In the genomic region with DNA sequence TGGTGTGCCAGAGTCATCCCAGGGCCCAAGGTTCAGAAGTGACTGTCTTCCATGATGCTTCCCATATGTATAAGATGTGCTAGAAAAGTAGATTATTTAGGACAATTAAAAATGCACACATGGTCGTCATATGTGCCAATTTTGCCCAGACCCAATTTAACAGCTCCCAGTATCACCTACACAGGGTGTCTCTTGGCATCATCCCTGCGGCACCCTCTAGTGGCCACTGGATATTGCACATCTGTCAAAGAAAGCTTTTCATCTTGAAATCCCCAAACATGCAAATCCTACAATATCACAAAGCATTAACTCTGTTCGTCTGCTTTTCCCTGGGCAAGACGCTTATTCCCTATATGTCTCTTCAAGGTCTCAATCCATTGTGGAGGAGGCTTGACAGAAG, we compare ENCODE assay signal across 9 mouse cellular contexts.
DNase-seq lines count a peak whose midpoint lies in the region; ATAC-seq lines count a peak whose summit lies in the region.
"Had no signal": no experiment of that assay in that cellular context is flagged by ENCODE, and none has a peak within 500 bp of the region (broad histone marks: within the 10 kb centered on the region; RNA-seq: fewer than 3 reads in every experiment).

No protein-coding gene starts in this region.

- H3K9me3 ChIP-seq in kidney, embryonic 15.5 days (replicated peaks) = no peaks in the 10 kb centered on the region
- H3K9me3 ChIP-seq: liver, embryonic 13.5 days had no signal

- no peak overlapping the region for H3K4me3 ChIP-seq in kidney, embryonic 15.5 days (replicated peaks)
- H3K4me3 ChIP-seq: liver, embryonic 13.5 days had no signal

- no peak overlapping the region for H3K9ac ChIP-seq in kidney, embryonic 15.5 days
- H3K9ac ChIP-seq: liver, embryonic 13.5 days had no signal

- peak; percentile 70 for DNase-seq in kidney, adult 18-20 months
- DNase-seq in NIH3T3 (ENCODE audit: low read depth) = peak; percentile 52
- DNase-seq in cerebellum, adult 9-10 months = peak; percentile 27
- DNase-seq in heart, postnatal 10 days = peak; percentile 22 to 54
- peak; percentile 64 to 65 for DNase-seq in left cerebral cortex, postnatal 25 days (ENCODE audit: low spot score in 2 of 2)
- peak; percentile 66 for DNase-seq in right cerebral cortex, adult 18-20 months
- no peak for DNase-seq in urinary bladder, adult 18-20 months (ENCODE audit: low spot score in 2 of 2)
- DNase-seq: liver, embryonic 13.5 days had no signal

- intact Hi-C loops in heart, postnatal 10 days (cut with DNase I) = loop anchor here (10.0 kb wide), 3 partner anchors 148 to 302 kb away; no protein-coding TSS in a partner anchor
- intact Hi-C loops in left cerebral cortex, postnatal 25 days (cut with DNase I) = loop anchor here (10.0 kb wide), 3 partner anchors 138 to 302 kb away; a partner anchor contains a TSS

- no peak overlapping the region for H3K4me2 ChIP-seq in kidney, embryonic 15.5 days
- H3K4me2 ChIP-seq: liver, embryonic 13.5 days had no signal

- no peak for ATAC-seq in kidney, embryonic 15.5 days (replicated peaks; ENCODE audit: low FRiP score)

- H3K36me3 ChIP-seq in kidney, embryonic 15.5 days = no peaks in the 10 kb centered on the region
- H3K36me3 ChIP-seq: liver, embryonic 13.5 days had no signal

- no peak overlapping the region for H3K27ac ChIP-seq in kidney, embryonic 15.5 days
- H3K27ac ChIP-seq: liver, embryonic 13.5 days had no signal

- no peaks in the 10 kb centered on the region for H3K27me3 ChIP-seq in kidney, embryonic 15.5 days
- H3K27me3 ChIP-seq: liver, embryonic 13.5 days had no signal

- peaks cover 8% of the 10 kb centered on the region; the same call in 1 of the 2 replicates for H3K4me1 ChIP-seq in kidney, embryonic 15.5 days
- H3K4me1 ChIP-seq: liver, embryonic 13.5 days had no signal

- 45% methylated on average over 4 of the region's 4 CpGs for WGBS in kidney, embryonic 15.5 days

Comparison
In these comparisons a context has a peak if more than half of its experiments do, and no peak if none do; other contexts are left out.
1. DNase-seq: peak in kidney, adult 18-20 months (single experiment), NIH3T3 (single experiment), cerebellum, adult 9-10 months (single experiment), heart, postnatal 10 days (2 of 2), left cerebral cortex, postnatal 25 days (2 of 2) and right cerebral cortex, adult 18-20 months (single experiment); none in urinary bladder, adult 18-20 months (0 of 2).